Mouse (Mus musculus) kidney, postnatal 4 days (tissue): ENCODE results near the gene Kcnk2.

Experiments
- DNase-seq, 2 experiments: peaks; one replicate each; pipeline ENCODE4 v3.0.0; 2021; ENCODE audit warnings: mixed read lengths in 2 of 2

The Kcnk2 gene

DNA sequence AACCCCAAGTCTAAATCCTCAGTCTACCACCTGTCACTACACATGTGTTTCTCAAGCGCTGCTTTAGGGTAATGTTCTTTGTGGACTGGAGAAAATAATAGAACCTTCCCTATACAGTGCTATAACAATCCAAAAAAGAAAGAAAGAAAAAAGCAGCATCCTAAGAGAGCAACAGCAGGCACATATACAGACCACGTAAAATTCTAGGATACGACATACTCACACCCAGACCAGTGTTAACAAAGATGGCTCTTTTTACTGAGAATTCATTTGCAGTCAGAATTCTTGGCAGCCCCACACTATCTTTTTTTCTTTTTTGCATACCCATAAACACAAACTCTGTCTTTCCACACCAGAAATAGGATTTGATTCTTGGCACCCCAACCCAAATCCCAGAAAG lies 187.6 kb downstream of the Kcnk2 start:
- DNase-seq: no peak

GRCm38 (mm10) chr1:189209715-189210108 lies 192.4 kb downstream of the Kcnk2 start:
- DNase-seq: no peak

DNA sequence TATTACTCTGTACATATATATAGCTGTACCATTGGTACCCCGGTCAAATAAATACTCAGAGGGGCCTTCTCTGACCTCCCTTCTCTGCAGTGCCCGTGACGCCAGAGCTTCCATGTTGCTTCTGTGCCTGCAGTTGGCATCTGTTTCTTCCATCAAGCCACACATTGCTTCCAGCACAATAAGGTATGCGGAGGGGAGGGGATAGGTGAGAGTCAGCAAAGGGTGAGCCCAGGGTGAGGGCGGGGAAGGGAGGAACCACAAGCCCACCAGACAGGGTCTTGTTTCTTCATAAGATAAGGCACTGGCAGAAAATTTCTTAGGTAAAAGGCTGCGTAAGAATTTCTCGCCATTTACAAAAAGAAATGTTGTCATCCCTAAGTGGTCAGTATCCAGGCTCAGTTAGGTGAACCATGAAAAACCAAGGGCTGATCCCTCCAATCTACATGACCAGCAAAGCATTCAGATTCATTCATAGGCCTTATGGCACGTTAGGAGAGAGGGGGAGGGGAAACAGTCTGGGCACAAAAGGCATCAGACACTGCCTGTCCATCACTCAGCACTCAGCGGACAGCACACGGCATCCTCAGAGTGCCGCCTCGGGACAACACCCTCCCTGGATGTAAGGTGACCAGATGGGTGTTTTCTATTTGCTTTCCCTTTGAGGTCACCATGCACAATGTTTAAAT lies 192.9 kb downstream of the Kcnk2 start:
- no peak for DNase-seq

DNA sequence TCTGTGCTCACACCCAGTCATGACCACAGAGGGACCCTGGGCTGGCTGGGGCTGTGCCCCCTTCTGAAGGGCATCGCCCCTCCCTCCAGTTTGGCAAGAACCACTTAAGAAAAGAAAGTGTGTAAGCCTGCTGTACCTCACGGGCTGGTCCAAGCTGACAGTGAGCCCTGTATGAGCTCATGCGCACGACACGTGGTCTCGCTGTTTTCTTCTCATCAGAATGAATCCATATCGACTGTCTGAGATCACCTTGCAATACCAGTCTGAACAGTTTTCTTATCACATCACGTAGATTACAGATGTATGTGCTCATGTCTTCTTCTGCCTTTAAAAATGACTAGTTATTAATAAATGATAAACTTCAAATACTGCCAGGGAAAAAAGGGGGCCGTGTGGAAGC lies 193.5 kb downstream of the Kcnk2 start:
- DNase-seq: no peak

GRCm38 (mm10) chr1:189195758-189196157 lies 206.3 kb downstream of the Kcnk2 start:
- DNase-seq: no peak

DNA sequence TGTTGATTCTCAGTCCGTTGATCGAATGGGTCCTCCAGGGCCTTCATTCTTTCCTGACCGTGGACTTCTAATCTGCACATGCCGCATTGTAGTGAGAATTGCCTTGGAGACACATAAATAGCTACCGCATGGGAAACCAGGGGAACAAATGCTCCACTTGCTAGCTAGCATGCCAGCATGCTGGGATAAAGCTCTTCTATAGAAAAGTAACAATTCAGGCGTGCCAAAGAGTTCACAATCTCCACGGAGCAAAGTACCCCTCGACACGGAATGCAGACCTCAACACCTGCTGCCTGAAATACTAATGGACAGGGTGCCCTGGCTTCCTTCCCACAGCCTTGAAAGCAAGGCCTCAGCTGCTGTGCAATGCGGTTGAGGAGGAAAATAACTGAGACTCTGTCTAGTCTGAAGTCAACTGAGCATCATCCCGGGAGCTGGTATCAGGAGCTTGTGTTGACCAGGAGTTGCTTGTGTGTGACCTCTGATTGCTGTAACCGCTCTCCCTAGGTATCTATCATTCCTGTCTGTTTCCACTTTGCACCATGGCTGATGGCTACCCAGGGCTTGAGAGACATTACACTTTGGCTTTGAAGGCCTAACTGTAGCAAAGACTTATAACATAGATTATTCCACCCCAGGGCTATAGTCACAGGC lies 214.2 kb downstream of the Kcnk2 start:
- no peak for DNase-seq

GRCm38 (mm10) chr1:189185206-189185750 lies 216.8 kb downstream of the Kcnk2 start:
- peak in 1 of 2 experiments; percentile 6 for DNase-seq

GRCm38 (mm10) chr1:189177746-189178145 lies 224.3 kb downstream of the Kcnk2 start:
- no peak for DNase-seq

- DNase-seq: no peak
Observed at GRCm38 (mm10) chr1:189173479-189173878, 228.6 kb downstream of the Kcnk2 start.

DNA sequence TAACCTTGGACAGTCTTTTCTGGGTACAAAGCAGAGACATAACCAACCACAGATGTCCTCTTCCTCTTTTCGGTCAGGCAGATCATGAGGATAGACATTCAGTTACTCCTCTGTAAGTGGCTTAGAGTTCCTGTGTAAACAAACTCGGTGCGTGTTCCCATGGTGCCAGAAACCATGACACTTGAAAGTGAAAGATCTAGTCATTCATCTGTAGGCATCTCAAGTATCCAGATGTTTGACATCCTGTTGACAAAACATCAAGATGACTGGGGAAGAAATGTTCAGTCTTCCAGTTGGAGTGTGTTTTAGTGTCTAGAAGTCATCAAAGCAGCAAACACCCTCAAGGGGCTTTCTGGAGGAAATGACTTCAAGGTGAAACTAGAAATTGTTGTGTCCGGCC lies 230.9 kb downstream of the Kcnk2 start:
- DNase-seq: no peak

DNA sequence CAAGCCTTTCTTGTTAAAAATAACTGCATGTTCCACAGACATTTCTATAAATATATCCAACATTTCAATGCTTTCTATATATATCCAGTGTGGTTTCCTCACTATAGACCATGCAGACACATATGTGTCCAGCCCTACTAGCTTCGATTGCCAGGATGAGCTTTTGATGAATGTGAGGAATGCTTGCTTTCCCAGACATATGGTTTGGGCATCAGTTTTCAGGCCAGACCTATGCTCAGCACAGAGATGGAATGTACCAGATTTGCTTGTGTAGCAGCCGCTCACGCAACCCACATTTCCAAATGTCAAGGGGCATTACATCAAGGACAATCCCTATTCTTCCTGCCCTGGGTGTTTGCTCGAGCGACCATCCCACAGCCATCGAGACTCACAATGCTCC lies 236.3 kb downstream of the Kcnk2 start:
- no peak for DNase-seq

DNA sequence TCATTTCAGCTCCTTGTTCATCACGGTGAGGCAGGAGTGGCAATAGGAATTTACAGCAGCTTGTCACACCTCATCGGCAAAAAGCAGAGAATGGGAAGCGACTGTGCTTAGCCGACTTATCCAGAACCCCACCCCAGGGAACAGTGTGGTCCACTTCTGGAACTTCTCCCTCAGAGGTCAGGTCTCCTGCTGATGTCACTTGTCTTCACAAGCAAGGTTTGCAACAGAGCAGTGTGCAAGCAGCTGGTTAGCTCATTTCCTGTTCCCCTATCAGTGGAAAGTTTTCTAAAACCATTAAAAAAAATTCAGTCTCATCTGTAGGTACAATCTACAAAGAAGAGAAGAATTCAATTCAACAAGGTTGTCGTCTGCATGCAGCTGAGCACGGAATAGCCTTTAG lies 236.9 kb downstream of the Kcnk2 start:
- DNase-seq: no peak

- DNase-seq: no peak
Observed at GRCm38 (mm10) chr1:189164721-189165120, 237.4 kb downstream of the Kcnk2 start.

GRCm38 (mm10) chr1:189164241-189164640 lies 237.8 kb downstream of the Kcnk2 start:
- no peak for DNase-seq
